Mouse (Mus musculus): ENCODE results near the gene Sumf1. TPM values are rescaled to one million over a fixed set of nuclear protein-coding genes. Genes with fewer than 3 reads are reported as not detected.

Sumf1 gene
- polyA plus RNA-seq (2016; fragmentation: Nextera tagmentation; extraction: Ambion mirVana), result 17.5 and 20.1 TPM in 2 replicates

DNA sequence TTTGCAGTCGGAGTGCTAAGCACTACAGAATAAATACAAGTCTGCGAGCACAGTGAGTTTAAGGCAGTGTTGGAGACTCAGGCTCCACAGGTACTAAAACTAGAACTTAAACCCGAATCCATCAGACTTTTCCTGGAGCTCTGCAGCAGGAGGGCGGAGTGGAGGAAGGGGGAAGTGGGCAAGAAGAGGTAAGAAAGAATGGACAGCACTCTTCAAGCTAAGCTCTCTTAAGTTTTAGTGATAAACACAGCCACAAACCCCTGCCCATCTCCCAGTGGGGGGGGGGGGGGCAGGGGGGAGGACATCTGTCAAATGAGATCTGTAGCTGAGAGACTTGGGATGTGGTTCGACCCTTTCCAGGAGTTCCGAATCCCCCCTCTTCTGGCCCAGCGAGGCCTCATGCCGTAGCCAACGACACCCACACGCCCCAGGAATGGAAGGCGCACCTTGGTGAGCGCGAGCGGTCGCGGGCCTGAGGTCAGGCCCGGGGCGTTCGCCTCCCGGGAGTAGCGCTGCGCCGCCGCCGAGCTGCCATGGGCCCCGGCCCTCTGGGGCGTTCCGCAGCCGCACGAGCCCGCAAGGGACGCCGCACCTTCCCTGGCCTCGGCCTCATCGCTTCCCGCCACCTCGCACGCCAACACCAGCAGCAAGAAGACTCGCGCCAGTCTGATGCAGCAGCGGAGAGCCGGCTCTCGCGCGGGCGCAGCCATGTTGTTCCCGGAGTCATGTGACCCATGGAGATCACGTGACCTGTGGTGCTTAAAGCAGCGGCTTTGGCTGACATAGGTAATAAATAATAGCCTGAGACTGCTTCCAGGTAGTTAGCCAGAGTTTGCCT is at the start of gene Sumf1:
Sumf1 (minus strand) TSS at position 736 of the 838 bp plus-strand sequence.
- H3K27me3 ChIP-seq (ENCODE audit: insufficient read depth, poor library complexity, severe bottlenecking), result 0 out of 2 replicates have a peak, but pooled peaks cover under 1% of the 10 kb centered on the region
- peaks cover 8% of the 10 kb centered on the region for H3K4me1 ChIP-seq
- DNase-seq (ENCODE audit: low spot score), result peak; percentile 95
- H3K27ac ChIP-seq, result peak within 1 kb of the TSS; percentile 88
- 4% methylated on average over 49 of the region's 49 CpGs for WGBS
- H3K9me3 ChIP-seq, result no peaks in the 10 kb centered on the region
- H3K36me3 ChIP-seq, result no peaks in the 10 kb centered on the region
- peak within 1 kb of the TSS; percentile 94 for H3K4me3 ChIP-seq

DNA sequence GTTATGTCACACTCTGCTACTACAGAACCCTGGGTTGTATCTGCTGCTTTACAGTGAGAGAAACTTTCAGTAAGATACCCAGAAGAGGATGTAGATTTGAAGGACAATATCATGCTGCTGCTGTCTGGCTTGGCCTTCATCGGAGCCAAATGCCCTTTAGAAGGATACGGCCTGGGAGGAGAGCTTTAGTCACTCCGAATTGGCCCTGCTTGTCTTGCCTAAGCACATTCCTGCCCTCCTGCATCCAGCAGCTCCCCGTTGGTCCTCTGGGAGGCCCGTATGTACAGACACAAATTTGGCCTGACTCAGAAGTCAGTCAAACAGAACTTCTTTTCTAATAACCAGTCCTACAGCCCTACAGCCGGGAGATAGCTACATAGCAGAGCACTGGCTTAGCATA is 49.2 kb upstream of the Sumf1 start:
- 0 out of 2 replicates have a peak overlapping the region, but pooled peaks have one; percentile 83 for H3K27ac ChIP-seq
- H3K4me1 ChIP-seq, result peaks cover 80% of the 10 kb centered on the region
- no peak for DNase-seq (ENCODE audit: low spot score)
- no peaks in the 10 kb centered on the region for H3K27me3 ChIP-seq (ENCODE audit: insufficient read depth, poor library complexity, severe bottlenecking)
- no peaks in the 10 kb centered on the region for H3K36me3 ChIP-seq
- H3K9me3 ChIP-seq, result no peaks in the 10 kb centered on the region
- no peak overlapping the region for H3K4me3 ChIP-seq
- 44% methylated on average over 6 of the region's 6 CpGs for WGBS

DNA sequence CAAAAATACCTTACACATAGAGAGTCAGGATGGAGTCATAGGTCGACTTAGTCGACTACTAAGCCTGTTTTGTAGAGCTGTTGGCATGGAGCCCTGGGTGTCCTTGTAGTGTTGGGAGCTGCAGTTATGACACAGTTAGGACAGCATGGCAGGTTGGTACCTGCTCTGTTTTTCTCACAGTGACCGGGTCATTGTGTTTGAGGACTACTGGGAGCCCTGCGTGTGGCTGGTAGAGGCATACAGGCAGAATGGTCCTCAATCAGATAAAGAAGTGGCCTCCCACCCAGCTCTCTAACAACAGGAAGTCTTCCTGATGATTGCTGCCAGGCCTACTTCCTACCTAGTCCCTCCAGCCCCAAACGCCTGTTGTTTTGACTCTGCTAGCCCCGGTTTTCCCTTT is 47.7 kb upstream of the Sumf1 start:
- peak overlapping the region; percentile 70; the same call in 1 of the 2 replicates for H3K27ac ChIP-seq
- H3K4me3 ChIP-seq, result no peak overlapping the region
- no peak for DNase-seq (ENCODE audit: low spot score)
- H3K4me1 ChIP-seq, result peaks cover 74% of the 10 kb centered on the region
- H3K36me3 ChIP-seq, result no peaks in the 10 kb centered on the region
- WGBS, result 17% methylated on average over 6 of the region's 6 CpGs
- H3K9me3 ChIP-seq, result no peaks in the 10 kb centered on the region
- no peaks in the 10 kb centered on the region for H3K27me3 ChIP-seq (ENCODE audit: insufficient read depth, poor library complexity, severe bottlenecking)

DNA sequence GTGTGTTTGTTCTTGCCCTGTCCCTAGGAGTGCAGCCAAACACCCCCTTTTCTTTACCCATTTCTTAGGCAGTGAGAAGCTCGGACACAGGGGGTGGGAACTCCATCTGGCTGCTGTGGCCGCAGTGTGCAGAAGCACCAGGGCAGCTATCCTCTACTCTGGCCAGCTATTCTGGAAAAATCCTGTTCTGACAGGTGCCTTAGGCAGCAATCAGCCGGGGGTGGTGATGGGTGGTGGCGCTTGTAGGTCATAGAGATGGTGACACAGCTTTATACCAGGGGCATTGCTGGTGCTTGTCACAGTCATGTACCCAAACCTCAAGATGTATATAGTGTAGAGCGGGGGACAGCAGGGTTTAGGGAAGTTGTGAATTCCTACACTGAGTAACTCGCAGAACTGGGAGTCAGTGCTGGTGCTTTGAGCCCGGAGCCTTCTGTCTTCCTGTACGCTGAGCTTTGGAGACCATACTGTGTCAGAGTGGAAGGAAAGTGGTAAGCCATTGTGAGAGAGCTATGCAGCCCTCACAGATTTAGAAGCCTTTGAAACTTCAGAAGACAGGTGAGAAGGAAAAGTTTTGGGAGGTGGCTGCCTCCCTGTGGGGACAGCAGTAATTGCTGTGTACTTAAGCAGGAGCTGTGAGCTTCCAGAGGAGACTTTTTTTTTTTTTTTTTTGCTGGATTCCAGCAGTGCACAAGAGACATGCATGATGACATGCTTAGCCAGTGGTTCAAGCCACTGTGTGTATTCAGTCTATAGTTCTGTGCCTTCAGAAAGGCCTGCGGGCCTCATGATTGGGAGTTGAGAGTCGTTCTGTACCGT is 46.7 kb upstream of the Sumf1 start:
- no peaks in the 10 kb centered on the region for H3K27me3 ChIP-seq (ENCODE audit: insufficient read depth, poor library complexity, severe bottlenecking)
- peaks cover 75% of the 10 kb centered on the region for H3K4me1 ChIP-seq
- no peaks in the 10 kb centered on the region for H3K9me3 ChIP-seq
- DNase-seq (ENCODE audit: low spot score), result no peak
- H3K4me3 ChIP-seq, result no peak overlapping the region
- no peaks in the 10 kb centered on the region for H3K36me3 ChIP-seq
- 68% methylated on average over 11 of the region's 11 CpGs for WGBS
- H3K27ac ChIP-seq, result peak overlapping the region; percentile 70; the same call in 1 of the 2 replicates

DNA sequence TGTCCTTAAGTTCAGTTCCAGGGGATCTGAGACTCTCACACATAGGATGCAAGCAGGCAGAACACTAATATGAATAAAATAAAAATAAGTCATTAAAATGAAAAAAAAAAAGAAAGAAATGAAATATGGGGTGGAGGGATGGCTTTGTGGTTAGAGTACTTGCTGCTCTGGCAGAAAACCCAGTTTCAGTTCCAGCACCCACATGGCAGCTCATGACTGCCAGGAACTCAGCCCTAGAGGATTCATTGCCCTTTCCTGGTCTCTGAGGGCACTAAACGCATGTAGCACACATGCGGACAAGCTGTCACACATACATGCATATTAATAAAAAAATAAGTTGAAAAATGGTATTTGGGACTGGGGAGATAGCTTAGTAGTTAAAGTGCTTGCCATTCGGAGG is 45.2 kb upstream of the Sumf1 start:
- Histone ChIP-seq H3K4me1 (peaks cover 72% of the 10 kb centered on the region), H3K36me3 (no peaks in the 10 kb centered on the region), H3K27me3 (ENCODE audit: insufficient read depth, poor library complexity, severe bottlenecking) (no peaks in the 10 kb centered on the region), H3K4me3 (no peak overlapping the region), H3K9me3 (no peaks in the 10 kb centered on the region), H3K27ac (no peak overlapping the region)
- no peak for DNase-seq (ENCODE audit: low spot score)
- WGBS, result 91% methylated on average over 3 of the region's 3 CpGs

DNA sequence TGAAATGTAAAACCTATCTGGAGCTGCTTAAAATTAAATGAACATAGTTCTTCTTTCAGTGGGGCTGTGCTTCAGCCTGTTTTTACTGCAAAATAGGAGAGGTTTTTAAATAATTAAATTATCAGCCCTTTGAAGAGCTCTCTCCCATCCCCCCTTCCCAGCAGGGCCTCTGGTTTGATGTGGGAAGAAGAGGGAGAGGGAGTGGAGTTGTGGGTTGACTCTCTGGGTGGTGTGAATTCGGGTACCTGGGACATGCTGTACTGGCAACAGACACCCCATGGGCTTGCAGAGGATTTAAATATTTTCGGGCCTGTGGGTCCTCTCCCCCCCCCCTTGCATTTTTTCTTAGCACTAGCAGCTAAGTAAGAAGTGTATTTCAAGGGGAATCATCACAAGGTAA is 43.2 kb upstream of the Sumf1 start:
- DNase-seq (ENCODE audit: low spot score), result no peak
- no peak overlapping the region for H3K27ac ChIP-seq
- H3K9me3 ChIP-seq, result no peaks in the 10 kb centered on the region
- H3K36me3 ChIP-seq, result no peaks in the 10 kb centered on the region
- no peaks in the 10 kb centered on the region for H3K27me3 ChIP-seq (ENCODE audit: insufficient read depth, poor library complexity, severe bottlenecking)
- peaks cover 66% of the 10 kb centered on the region for H3K4me1 ChIP-seq
- 12% methylated on average over 2 of the region's 2 CpGs for WGBS
- no peak overlapping the region for H3K4me3 ChIP-seq

DNA sequence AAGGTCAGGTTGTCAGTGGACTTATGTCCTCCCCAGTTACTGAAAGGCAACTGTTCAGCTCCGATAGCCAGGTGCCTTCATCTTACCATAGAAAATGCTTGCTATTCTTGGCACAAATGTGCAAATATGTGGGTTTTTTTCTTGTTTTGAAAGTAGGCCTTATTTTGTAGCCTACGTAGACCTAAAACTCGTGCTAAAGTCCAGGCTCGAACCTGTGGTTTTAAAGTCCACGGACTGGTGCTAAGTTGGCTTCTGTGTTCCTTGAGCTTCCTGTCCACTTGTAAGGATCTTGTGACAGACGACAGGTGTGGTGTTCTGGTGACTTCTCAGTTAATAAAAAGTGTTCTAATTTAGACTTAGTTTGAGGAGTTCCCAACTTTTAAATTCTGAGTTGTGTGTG is 42.7 kb upstream of the Sumf1 start:
- H3K27ac ChIP-seq, result no peak overlapping the region
- WGBS, result 68% methylated on average over 6 of the region's 6 CpGs
- H3K9me3 ChIP-seq, result no peaks in the 10 kb centered on the region
- DNase-seq (ENCODE audit: low spot score), result no peak
- no peaks in the 10 kb centered on the region for H3K36me3 ChIP-seq
- H3K27me3 ChIP-seq (ENCODE audit: insufficient read depth, poor library complexity, severe bottlenecking), result no peaks in the 10 kb centered on the region
- H3K4me1 ChIP-seq, result peaks cover 60% of the 10 kb centered on the region
- H3K4me3 ChIP-seq, result no peak overlapping the region

DNA sequence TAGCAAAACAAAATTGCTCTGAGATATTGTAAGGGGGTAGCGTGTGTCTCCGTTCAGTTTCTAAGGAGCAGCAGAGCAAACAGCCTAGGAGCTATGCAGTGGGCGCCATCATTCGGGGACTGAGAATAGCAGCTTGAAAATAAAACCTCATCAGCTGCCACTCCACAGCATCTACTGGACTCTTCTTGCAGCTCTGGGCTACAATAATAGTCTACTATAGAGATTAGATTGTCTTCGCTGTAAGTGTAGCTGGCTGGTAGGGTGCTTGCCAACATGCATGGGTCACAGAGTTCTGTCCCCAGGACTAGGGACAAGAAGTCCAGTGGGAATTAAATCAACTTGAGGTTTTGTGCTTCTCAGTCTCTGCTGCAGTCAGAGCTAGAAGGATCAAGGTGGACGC is 42.1 kb upstream of the Sumf1 start:
- Histone ChIP-seq H3K4me1 (peaks cover 55% of the 10 kb centered on the region), H3K4me3 (no peak overlapping the region), H3K9me3 (no peaks in the 10 kb centered on the region), H3K27ac (no peak overlapping the region), H3K36me3 (no peaks in the 10 kb centered on the region), H3K27me3 (ENCODE audit: insufficient read depth, poor library complexity, severe bottlenecking) (no peaks in the 10 kb centered on the region)
- no peak for DNase-seq (ENCODE audit: low spot score)
- 72% methylated on average over 6 of the region's 6 CpGs for WGBS

DNA sequence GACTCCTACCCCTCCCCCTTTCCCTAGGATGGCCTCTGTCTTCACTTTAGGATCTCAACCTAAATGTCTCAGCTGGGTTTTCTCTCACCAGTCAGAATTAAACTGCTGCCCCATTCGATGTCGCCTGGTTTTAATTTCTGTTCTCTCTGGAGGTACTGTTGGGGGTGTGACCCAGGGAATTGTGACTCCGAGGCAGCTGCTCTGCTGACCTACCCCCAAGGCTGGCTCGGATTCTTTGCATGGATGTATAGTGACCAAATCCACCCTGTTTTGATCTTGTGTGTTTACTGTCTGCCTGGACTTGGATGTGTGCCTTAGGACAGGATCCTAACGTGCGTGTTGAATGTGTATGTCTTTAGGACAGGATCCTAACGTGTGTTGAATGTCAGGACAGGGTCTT is 40.8 kb upstream of the Sumf1 start:
- Histone ChIP-seq H3K9me3 (no peaks in the 10 kb centered on the region), H3K27me3 (ENCODE audit: insufficient read depth, poor library complexity, severe bottlenecking) (no peaks in the 10 kb centered on the region), H3K4me3 (no peak overlapping the region), H3K27ac (peak overlapping the region; percentile 25; the same call in 1 of the 2 replicates), H3K4me1 (peaks cover 47% of the 10 kb centered on the region), H3K36me3 (no peaks in the 10 kb centered on the region)
- DNase-seq (ENCODE audit: low spot score), result no peak
- 69% methylated on average over 7 of the region's 7 CpGs for WGBS

DNA sequence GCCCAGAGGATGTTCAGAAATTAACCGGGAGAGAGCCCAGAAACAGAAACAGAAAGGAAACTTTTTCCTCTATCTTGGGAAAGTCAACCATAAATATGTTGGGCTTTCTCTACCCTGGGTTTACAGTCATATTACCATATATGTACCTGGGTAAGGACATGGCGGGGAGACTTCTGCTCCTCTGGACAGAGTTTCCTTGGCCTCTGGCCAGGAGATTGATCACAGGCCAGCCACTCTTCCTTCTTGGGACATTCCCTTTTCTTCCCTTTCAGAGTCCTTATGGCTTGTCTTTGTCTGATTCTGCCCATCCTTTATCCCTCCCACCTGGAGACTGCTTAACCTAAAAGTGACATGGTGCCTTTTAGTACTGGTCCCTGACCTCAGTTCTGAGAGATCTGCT is 39.6 kb upstream of the Sumf1 start:
- no peak overlapping the region for H3K27ac ChIP-seq
- H3K36me3 ChIP-seq, result peaks cover 2% of the 10 kb centered on the region; the same call in 1 of the 2 replicates
- H3K4me1 ChIP-seq, result peaks cover 45% of the 10 kb centered on the region
- no peak overlapping the region for H3K4me3 ChIP-seq
- WGBS, result 81% methylated on average over 2 of the region's 2 CpGs
- no peaks in the 10 kb centered on the region for H3K9me3 ChIP-seq
- DNase-seq (ENCODE audit: low spot score), result no peak
- H3K27me3 ChIP-seq (ENCODE audit: insufficient read depth, poor library complexity, severe bottlenecking), result no peaks in the 10 kb centered on the region

DNA sequence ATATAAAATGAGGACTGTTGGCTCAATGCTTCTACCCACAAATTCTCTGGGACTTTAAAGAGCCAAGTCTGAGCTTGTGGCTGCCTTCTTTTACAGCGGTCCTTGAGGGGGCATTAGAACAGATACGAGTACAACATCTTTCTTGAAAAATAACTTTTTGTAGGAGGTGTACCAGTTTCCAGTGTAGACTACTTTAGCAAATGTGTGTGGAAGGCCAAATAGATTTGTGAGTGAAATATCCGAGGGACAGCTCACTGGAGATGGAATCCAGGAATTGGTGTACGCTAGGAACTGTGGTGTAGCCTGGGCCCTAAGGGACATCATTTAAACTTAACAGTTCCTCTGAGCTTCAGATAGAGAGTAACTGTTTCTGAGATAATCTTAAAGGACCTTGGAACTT is 39.0 kb upstream of the Sumf1 start:
- WGBS, result 80% methylated on average over 4 of the region's 4 CpGs
- peaks cover 43% of the 10 kb centered on the region for H3K4me1 ChIP-seq
- no peak overlapping the region for H3K27ac ChIP-seq

DNA sequence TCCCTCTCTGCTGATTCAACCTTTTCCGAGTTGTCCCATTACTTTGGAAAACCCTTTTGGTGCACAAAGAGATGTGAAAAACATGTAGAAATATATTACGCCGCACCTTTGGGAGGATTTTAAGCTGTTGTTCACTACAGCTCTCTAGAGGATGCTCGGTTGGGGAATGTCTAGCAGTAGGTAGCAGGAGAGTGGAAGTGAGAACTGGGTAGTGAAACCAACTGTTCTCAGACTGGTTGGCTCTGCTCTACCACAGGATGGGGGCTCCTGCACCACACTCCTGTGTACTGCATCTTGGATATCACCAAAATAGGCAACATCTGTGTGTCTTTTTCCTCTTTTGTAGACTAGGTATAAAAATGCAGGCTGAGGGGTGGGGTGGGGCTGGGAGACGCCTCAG is 37.5 kb upstream of the Sumf1 start:
- Histone ChIP-seq H3K4me1 (peaks cover 36% of the 10 kb centered on the region), H3K4me3 (no peak overlapping the region), H3K27me3 (ENCODE audit: insufficient read depth, poor library complexity, severe bottlenecking) (no peaks in the 10 kb centered on the region), H3K36me3 (peaks cover 16% of the 10 kb centered on the region; the same call in 1 of the 2 replicates), H3K9me3 (no peaks in the 10 kb centered on the region), H3K27ac (no peak overlapping the region)
- 87% methylated on average over 5 of the region's 5 CpGs for WGBS
- no peak for DNase-seq (ENCODE audit: low spot score)

More for the DNA sequence above, 39.0 kb upstream of the Sumf1 start:
- DNase-seq (ENCODE audit: low spot score), result no peak
- Histone ChIP-seq H3K27me3 (ENCODE audit: insufficient read depth, poor library complexity, severe bottlenecking) (no peaks in the 10 kb centered on the region), H3K36me3 (peaks cover 8% of the 10 kb centered on the region; the same call in 1 of the 2 replicates), H3K4me3 (no peak overlapping the region), H3K9me3 (no peaks in the 10 kb centered on the region)

DNA sequence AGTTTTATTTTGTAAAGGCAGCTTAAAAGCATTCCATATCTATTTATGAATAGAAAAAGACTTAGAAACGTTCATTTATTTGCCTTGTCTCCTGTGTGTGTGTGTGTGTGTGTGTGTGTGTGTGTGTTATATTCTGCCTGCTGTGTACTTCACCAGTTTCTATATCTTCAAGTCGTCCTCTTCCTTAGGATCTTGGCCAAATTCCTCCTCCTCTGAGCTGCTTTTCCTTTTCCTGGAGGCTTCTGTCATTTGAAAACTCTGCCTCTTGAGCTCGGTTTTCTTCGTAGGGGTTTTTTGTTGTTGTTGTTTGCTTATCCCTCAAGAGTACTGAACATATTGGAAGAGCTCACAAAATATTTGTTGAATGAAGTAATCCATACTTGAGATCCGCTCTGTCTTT is 37.1 kb upstream of the Sumf1 start:
- no peak for DNase-seq (ENCODE audit: low spot score)
- 62% methylated on average over 5 of the region's 5 CpGs for whole genome bisulfite sequencing
- H3K36me3 ChIP-seq, result peaks cover 16% of the 10 kb centered on the region; the same call in 1 of the 2 replicates
- H3K9me3 ChIP-seq, result no peaks in the 10 kb centered on the region
- no peaks in the 10 kb centered on the region for H3K27me3 ChIP-seq (ENCODE audit: insufficient read depth, poor library complexity, severe bottlenecking)
- no peak overlapping the region for H3K4me3 ChIP-seq
- H3K27ac ChIP-seq, result no peak overlapping the region
- H3K4me1 ChIP-seq, result peaks cover 32% of the 10 kb centered on the region

All from heart, embryonic 10.5 days (tissue).